Mouse (Mus musculus): ENCODE measurements around the gene Olfr1219. TPM values are rescaled to one million over a fixed set of nuclear protein-coding genes. Genes with fewer than 3 reads are reported as not detected.

Olfr1219 gene
- polyA plus RNA-seq (2014; fragmentation: Nextera tagmentation; extraction: Ambion mirVana), result not detected in 2 replicates

DNA sequence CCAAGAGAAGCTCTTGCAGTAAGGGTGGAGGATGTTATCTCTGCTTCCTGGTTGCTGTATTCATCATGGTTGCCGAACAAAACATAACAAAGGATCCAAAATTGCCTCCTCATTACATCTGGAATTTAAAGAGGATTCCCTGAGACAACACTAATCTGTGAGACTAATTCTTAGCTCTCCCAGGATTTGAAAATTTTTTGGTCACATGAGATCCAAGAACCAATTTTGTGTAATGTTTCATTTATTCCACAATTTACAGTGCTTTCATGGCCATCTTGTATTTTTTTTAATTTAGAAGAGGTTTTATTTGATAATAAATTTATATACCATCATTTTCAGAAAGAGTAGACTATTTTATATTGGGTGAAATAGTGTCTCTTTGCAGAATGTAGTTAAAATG, at the start of gene Olfr1219:
Olfr1219 (minus strand) TSS at position 101 of the 400 bp plus-strand sequence.
- Histone ChIP-seq H3K4me2 (replicated peaks; ENCODE audit: low read depth, low read length) (no peak within 1 kb of the TSS), H3K9me3 (ENCODE audit: control insufficient read depth, low read depth, low read length) (no peaks in the 10 kb centered on the region), H3K9ac (replicated peaks; ENCODE audit: low read depth, low read length) (no peak within 1 kb of the TSS), H3K27ac (ENCODE audit: low read length) (no peak within 1 kb of the TSS), H3K27me3 (ENCODE audit: control insufficient read depth, insufficient read depth, low read length) (no peaks in the 10 kb centered on the region), H3K4me3 (ENCODE audit: low read depth, low read length) (no peak within 1 kb of the TSS), H3K4me1 (ENCODE audit: control insufficient read depth, insufficient read depth, low read length) (no peaks in the 10 kb centered on the region), H3K36me3 (ENCODE audit: control insufficient read depth, insufficient read depth, low read length) (no peaks in the 10 kb centered on the region)
- no peak for ATAC-seq (ENCODE audit: insufficient number of reproducible peaks, insufficient read depth, low FRiP score, low read depth)
- WGBS, result 74% methylated on average over 1 of the region's 1 CpGs

DNA sequence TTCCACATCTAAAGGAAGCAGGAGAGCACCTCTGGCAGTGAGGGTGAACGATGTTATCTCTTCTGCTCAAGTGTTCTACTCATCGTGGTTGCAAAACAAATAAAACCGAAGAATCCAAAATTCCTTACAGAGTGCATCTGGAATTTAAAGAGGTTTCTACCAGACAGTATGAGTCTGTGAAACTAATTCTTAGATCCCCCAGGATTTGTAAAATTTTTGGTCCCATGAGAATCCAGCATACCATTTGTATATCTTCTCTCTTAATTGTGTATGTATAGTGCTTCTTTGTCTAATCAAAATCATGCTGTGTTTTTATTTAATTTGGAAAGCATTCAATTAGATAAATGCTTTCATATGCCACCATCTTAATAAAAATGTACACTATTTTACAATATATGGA, 49.6 kb upstream of the Olfr1219 start, which contains the start of gene Olfr1222:
Olfr1222 (minus strand) TSS at position 101 of the 400 bp plus-strand sequence.
- Histone ChIP-seq H3K4me3 (ENCODE audit: low read depth, low read length) (no peak within 1 kb of the TSS), H3K4me2 (replicated peaks; ENCODE audit: low read depth, low read length) (no peak within 1 kb of the TSS), H3K9ac (replicated peaks; ENCODE audit: low read depth, low read length) (no peak within 1 kb of the TSS), H3K9me3 (ENCODE audit: control insufficient read depth, low read depth, low read length) (no peaks in the 10 kb centered on the region), H3K27me3 (ENCODE audit: control insufficient read depth, insufficient read depth, low read length) (no peaks in the 10 kb centered on the region), H3K36me3 (ENCODE audit: control insufficient read depth, insufficient read depth, low read length) (no peaks in the 10 kb centered on the region), H3K27ac (ENCODE audit: low read length) (no peak within 1 kb of the TSS), H3K4me1 (ENCODE audit: control insufficient read depth, insufficient read depth, low read length) (no peaks in the 10 kb centered on the region)
- whole genome bisulfite sequencing, result 64% methylated on average over 3 of the region's 3 CpGs
- no peak for ATAC-seq (ENCODE audit: insufficient number of reproducible peaks, insufficient read depth, low FRiP score, low read depth)

DNA sequence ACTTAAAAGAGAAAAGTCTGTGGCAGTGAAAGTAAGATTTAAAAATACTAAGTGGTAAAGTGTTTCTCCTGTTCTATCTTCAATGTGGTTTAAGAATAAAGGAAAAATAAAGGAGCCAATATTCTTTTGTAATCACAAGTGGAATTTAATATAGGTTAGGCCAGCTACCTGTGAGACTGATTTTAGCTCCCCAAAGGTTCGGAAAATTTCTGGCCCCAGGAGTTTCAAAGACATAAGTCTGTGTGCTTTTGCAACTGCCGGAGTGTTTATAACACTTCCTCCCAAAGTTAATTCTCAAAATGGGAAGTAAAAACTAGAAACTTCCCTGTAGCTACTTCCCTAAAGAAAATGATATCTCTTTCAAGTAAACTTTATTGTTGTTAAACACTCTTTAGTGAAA, 33.9 kb upstream of the Olfr1219 start, which contains the start of gene Olfr1221:
Olfr1221 (minus strand) TSS at position 101 of the 400 bp plus-strand sequence.
- no peak for ATAC-seq (ENCODE audit: insufficient number of reproducible peaks, insufficient read depth, low FRiP score, low read depth)

DNA sequence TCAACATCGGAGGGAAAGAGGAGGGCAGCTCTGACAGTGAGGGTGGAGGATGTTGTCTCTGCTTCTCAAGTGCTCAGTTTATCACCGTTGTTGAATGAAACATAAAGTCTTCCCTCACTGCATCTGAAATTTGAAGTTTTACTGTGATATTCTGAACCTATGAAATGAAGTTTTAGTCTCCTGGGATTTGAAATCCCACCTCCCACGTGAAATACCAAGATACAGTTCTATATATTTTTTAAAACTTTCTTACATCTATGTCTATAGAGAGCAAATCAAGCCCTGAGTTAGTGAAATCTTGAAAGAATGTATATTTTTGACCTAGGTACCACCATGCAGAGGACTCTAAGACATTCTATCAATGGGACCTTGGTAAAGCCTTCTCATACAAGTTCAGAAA, 23.4 kb upstream of the Olfr1219 start, which contains the start of gene Olfr1220:
Olfr1220 (minus strand) TSS at position 101 of the 400 bp plus-strand sequence.
- H3K36me3 ChIP-seq (ENCODE audit: control insufficient read depth, insufficient read depth, low read length), result no peaks in the 10 kb centered on the region
- H3K4me2 ChIP-seq (replicated peaks; ENCODE audit: low read depth, low read length), result no peak within 1 kb of the TSS
- H3K9me3 ChIP-seq (ENCODE audit: control insufficient read depth, low read depth, low read length), result no peaks in the 10 kb centered on the region
- no peaks in the 10 kb centered on the region for H3K4me1 ChIP-seq (ENCODE audit: control insufficient read depth, insufficient read depth, low read length)
- no peak within 1 kb of the TSS for H3K27ac ChIP-seq (ENCODE audit: low read length)
- no peak within 1 kb of the TSS for H3K9ac ChIP-seq (replicated peaks; ENCODE audit: low read depth, low read length)
- no peak within 1 kb of the TSS for H3K4me3 ChIP-seq (ENCODE audit: low read depth, low read length)
- no peaks in the 10 kb centered on the region for H3K27me3 ChIP-seq (ENCODE audit: control insufficient read depth, insufficient read depth, low read length)
- ATAC-seq (ENCODE audit: insufficient number of reproducible peaks, insufficient read depth, low FRiP score, low read depth), result no peak
- 75% methylated on average over 3 of the region's 3 CpGs for WGBS

More for the DNA sequence above, 33.9 kb upstream of the Olfr1219 start, which contains the start of gene Olfr1221:
- H3K4me2 ChIP-seq (replicated peaks; ENCODE audit: low read depth, low read length), result no peak within 1 kb of the TSS
- no peaks in the 10 kb centered on the region for H3K4me1 ChIP-seq (ENCODE audit: control insufficient read depth, insufficient read depth, low read length)
- no peak within 1 kb of the TSS for H3K9ac ChIP-seq (replicated peaks; ENCODE audit: low read depth, low read length)
- no peak within 1 kb of the TSS for H3K27ac ChIP-seq (ENCODE audit: low read length)
- no peaks in the 10 kb centered on the region for H3K27me3 ChIP-seq (ENCODE audit: control insufficient read depth, insufficient read depth, low read length)
- no peaks in the 10 kb centered on the region for H3K9me3 ChIP-seq (ENCODE audit: control insufficient read depth, low read depth, low read length)
- no peaks in the 10 kb centered on the region for H3K36me3 ChIP-seq (ENCODE audit: control insufficient read depth, insufficient read depth, low read length)
- H3K4me3 ChIP-seq (ENCODE audit: low read depth, low read length), result no peak within 1 kb of the TSS
- 75% methylated on average over 2 of the region's 2 CpGs for WGBS

DNA sequence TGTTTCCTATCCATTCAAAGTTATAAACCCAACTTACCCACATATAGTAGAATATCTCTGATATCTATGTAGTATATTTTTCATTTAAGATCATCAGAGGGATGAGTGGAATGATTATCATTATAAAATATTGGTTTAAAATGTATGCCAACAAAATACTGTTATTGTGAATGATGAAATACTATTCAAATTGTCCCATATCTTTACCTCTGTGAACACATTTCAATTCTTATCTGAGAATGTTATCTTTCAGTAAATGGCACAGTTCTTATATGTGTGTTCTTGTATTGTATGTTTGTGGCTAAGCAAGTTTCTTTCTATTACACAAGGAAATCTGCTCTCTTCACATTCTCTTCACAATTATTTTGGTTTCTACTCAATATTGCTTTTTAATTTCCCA, 22.3 kb upstream of the Olfr1219 start:
- Histone ChIP-seq H3K4me3 (ENCODE audit: low read depth, low read length) (no peak overlapping the region), H3K4me1 (ENCODE audit: control insufficient read depth, insufficient read depth, low read length) (no peaks in the 10 kb centered on the region), H3K27me3 (ENCODE audit: control insufficient read depth, insufficient read depth, low read length) (no peaks in the 10 kb centered on the region), H3K9ac (replicated peaks; ENCODE audit: low read depth, low read length) (no peak overlapping the region), H3K27ac (ENCODE audit: low read length) (no peak overlapping the region), H3K9me3 (ENCODE audit: control insufficient read depth, low read depth, low read length) (no peaks in the 10 kb centered on the region), H3K36me3 (ENCODE audit: control insufficient read depth, insufficient read depth, low read length) (no peaks in the 10 kb centered on the region), H3K4me2 (replicated peaks; ENCODE audit: low read depth, low read length) (no peak overlapping the region)
- no peak for ATAC-seq (ENCODE audit: insufficient number of reproducible peaks, insufficient read depth, low FRiP score, low read depth)

DNA sequence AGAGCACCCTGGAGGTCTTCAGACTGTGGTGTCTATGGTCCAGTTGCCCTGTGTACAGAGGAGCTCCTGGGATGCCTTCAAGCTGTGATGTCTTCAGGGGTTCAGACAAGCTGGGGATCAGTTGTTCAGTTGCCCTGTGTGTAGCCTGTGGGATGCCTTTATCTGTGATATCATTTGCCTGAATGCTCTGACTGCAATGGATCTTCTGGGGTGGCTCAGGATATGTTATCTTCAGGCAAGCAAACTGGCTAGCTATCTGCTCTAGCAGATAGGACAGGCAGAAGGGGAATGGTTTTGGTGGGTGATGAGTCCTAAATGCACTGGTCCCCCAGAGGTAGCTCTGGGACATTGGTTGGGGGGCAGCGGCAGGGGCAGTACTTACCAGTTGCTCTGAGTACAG, 10.5 kb upstream of the Olfr1219 start:
- Histone ChIP-seq H3K27ac (ENCODE audit: low read length) (no peak overlapping the region), H3K9me3 (ENCODE audit: control insufficient read depth, low read depth, low read length) (no peaks in the 10 kb centered on the region), H3K4me2 (replicated peaks; ENCODE audit: low read depth, low read length) (no peak overlapping the region), H3K27me3 (ENCODE audit: control insufficient read depth, insufficient read depth, low read length) (no peaks in the 10 kb centered on the region), H3K4me1 (ENCODE audit: control insufficient read depth, insufficient read depth, low read length) (no peaks in the 10 kb centered on the region), H3K9ac (replicated peaks; ENCODE audit: low read depth, low read length) (no peak overlapping the region), H3K4me3 (ENCODE audit: low read depth, low read length) (no peak overlapping the region), H3K36me3 (ENCODE audit: control insufficient read depth, insufficient read depth, low read length) (no peaks in the 10 kb centered on the region)
- ATAC-seq (ENCODE audit: insufficient number of reproducible peaks, insufficient read depth, low FRiP score, low read depth), result no peak
- WGBS, result 87% methylated on average over 1 of the region's 1 CpGs

DNA sequence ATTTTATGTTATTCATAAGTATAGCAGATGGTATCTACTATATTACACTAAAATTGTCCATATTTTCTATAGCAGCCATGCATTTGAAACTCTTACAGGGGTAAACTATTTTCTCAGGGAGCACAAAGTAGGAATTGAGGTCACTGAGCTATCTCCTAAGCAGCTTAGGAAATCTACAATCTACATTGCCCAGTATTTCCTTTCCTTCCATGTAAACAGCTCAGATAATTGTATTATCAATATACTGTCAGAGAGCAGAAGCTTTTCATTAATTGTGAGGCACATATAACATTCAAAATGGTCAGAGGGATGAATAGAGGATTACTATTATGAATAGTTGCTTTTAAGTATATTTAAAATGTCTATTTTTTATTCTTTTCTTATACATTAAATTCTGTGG, 1.8 kb downstream of the Olfr1219 start:
- Histone ChIP-seq H3K9ac (replicated peaks; ENCODE audit: low read depth, low read length) (no peak overlapping the region), H3K4me3 (ENCODE audit: low read depth, low read length) (no peak overlapping the region), H3K27me3 (ENCODE audit: control insufficient read depth, insufficient read depth, low read length) (no peaks in the 10 kb centered on the region), H3K4me1 (ENCODE audit: control insufficient read depth, insufficient read depth, low read length) (no peaks in the 10 kb centered on the region), H3K4me2 (replicated peaks; ENCODE audit: low read depth, low read length) (no peak overlapping the region), H3K9me3 (ENCODE audit: control insufficient read depth, low read depth, low read length) (no peaks in the 10 kb centered on the region), H3K36me3 (ENCODE audit: control insufficient read depth, insufficient read depth, low read length) (no peaks in the 10 kb centered on the region), H3K27ac (ENCODE audit: low read length) (no peak overlapping the region)
- no peak for ATAC-seq (ENCODE audit: insufficient number of reproducible peaks, insufficient read depth, low FRiP score, low read depth)

DNA sequence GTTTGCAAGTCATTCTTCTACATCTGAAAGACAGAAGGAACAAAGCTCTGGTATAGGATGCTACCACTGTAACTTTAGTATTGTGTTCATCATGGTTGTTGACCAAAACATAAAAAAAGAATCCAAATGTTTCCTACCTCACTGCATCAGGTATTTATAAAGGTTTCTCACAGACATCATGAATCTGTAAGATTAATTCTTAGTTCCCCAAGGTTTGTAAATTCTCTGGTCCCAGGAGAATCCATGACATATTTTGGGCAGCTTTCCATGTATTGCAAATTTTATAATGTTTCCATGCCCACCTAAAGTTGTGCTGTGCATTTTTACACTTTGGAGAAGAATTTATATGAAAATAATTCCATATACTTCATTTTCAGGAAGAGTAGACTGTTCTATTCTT, 22.2 kb downstream of the Olfr1219 start, which contains the start of gene Olfr1218:
Olfr1218 (minus strand) TSS at position 101 of the 400 bp plus-strand sequence.
- no peak within 1 kb of the TSS for H3K9ac ChIP-seq (replicated peaks; ENCODE audit: low read depth, low read length)
- no peak within 1 kb of the TSS for H3K4me3 ChIP-seq (ENCODE audit: low read depth, low read length)
- no peak within 1 kb of the TSS for H3K27ac ChIP-seq (ENCODE audit: low read length)
- H3K9me3 ChIP-seq (ENCODE audit: control insufficient read depth, low read depth, low read length), result no peaks in the 10 kb centered on the region
- H3K4me1 ChIP-seq (ENCODE audit: control insufficient read depth, insufficient read depth, low read length), result no peaks in the 10 kb centered on the region
- ATAC-seq (ENCODE audit: insufficient number of reproducible peaks, insufficient read depth, low FRiP score, low read depth), result no peak
- H3K4me2 ChIP-seq (replicated peaks; ENCODE audit: low read depth, low read length), result no peak within 1 kb of the TSS
- H3K27me3 ChIP-seq (ENCODE audit: control insufficient read depth, insufficient read depth, low read length), result no peaks in the 10 kb centered on the region
- H3K36me3 ChIP-seq (ENCODE audit: control insufficient read depth, insufficient read depth, low read length), result no peaks in the 10 kb centered on the region

DNA sequence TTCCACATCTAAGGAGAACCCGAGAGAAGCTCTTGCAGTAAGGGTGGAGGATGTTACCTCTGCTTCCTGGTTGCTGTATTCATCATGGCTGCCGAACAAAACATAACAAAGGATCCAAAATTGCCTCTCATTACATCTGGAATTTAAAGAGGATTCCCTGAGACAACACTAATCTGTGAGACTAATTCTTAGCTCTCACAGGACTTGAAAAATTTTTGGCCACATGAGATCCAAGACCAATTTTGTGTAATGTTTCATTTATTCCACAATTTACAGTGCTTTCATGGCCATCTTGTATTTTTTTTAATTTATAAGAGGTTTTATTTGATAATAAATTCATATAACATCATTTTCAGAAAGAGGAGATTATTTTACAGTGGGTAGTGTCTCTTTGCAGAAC, 51.3 kb downstream of the Olfr1219 start, which contains the start of gene Olfr1217:
Olfr1217 (minus strand) TSS at position 101 of the 400 bp plus-strand sequence.
- Histone ChIP-seq H3K4me3 (ENCODE audit: low read depth, low read length) (no peak within 1 kb of the TSS), H3K9me3 (ENCODE audit: control insufficient read depth, low read depth, low read length) (no peaks in the 10 kb centered on the region), H3K4me1 (ENCODE audit: control insufficient read depth, insufficient read depth, low read length) (no peaks in the 10 kb centered on the region), H3K9ac (replicated peaks; ENCODE audit: low read depth, low read length) (no peak within 1 kb of the TSS), H3K27ac (ENCODE audit: low read length) (no peak within 1 kb of the TSS), H3K27me3 (ENCODE audit: control insufficient read depth, insufficient read depth, low read length) (no peaks in the 10 kb centered on the region), H3K4me2 (replicated peaks; ENCODE audit: low read depth, low read length) (no peak within 1 kb of the TSS), H3K36me3 (ENCODE audit: control insufficient read depth, insufficient read depth, low read length) (no peaks in the 10 kb centered on the region)
- WGBS, result 70% methylated on average over 2 of the region's 2 CpGs
- ATAC-seq (ENCODE audit: insufficient number of reproducible peaks, insufficient read depth, low FRiP score, low read depth), result no peak
